Mouse (Mus musculus) liver, embryonic 11.5 days (tissue): ENCODE measurements around the gene Tmem178b. TPM values are rescaled to one million over a fixed set of nuclear protein-coding genes. Genes with fewer than 3 reads are reported as not detected.

Experiments
- ATAC-seq: fragments of 200-750 bp; cut with Nextera tagmentation; replicated peaks from 2 replicates; pipeline ENCODE4 v1.8.0; 2017; ENCODE audit warnings: moderate number of reproducible peaks, mild to moderate bottlenecking, moderate TSS enrichment, moderate library complexity; ENCODE audit not compliant: low FRiP score
- DNase-seq: peaks from one replicate; pipeline ENCODE4 v3.0.0-alpha.2; 2017; ENCODE audit warnings: low spot score
- H3K27ac ChIP-seq: fragments of 300-500 bp; sonication (generic); 2 replicates; pipeline ENCODE4 v1.5.1; 2014; ENCODE audit warnings: mild to moderate bottlenecking, low read depth, low read length, control low read depth
- H3K27me3 ChIP-seq: fragments of 300-500 bp; sonication (generic); replicated peaks from 2 replicates; pipeline ENCODE4 v1.6.1; 2014; ENCODE audit warnings: low read length, mixed read lengths; ENCODE audit not compliant: control insufficient read depth, insufficient read depth
- H3K36me3 ChIP-seq: fragments of 300-500 bp; sonication (generic); 2 replicates; pipeline ENCODE4 v1.6.1; 2014; ENCODE audit warnings: mild to moderate bottlenecking, low read length, moderate library complexity, mixed read lengths; ENCODE audit not compliant: control insufficient read depth, insufficient read depth
- H3K4me1 ChIP-seq: fragments of 300-500 bp; sonication (generic); replicated peaks from 2 replicates; pipeline ENCODE4 v1.6.1; 2014; ENCODE audit warnings: low read length, mixed read lengths; ENCODE audit not compliant: control insufficient read depth, insufficient read depth
- H3K4me2 ChIP-seq: fragments of 300-500 bp; sonication (generic); 2 replicates; pipeline ENCODE4 v1.6.1; 2014; ENCODE audit warnings: mild to moderate bottlenecking, control low read depth, moderate library complexity
- H3K4me3 ChIP-seq: fragments of 300-500 bp; sonication (generic); 2 replicates; pipeline ENCODE4 v1.5.1; 2014; ENCODE audit warnings: low read depth, low read length, control low read depth
- H3K9ac ChIP-seq: fragments of 300-500 bp; sonication (generic); 2 replicates; pipeline ENCODE4 v1.6.1; 2014; ENCODE audit warnings: low read depth, low read length, control low read depth
- H3K9me3 ChIP-seq: fragments of 300-500 bp; sonication (generic); 2 replicates; pipeline ENCODE4 v1.6.1; 2016; ENCODE audit warnings: low read length, inconsistent platforms, mixed read lengths; ENCODE audit not compliant: control insufficient read depth
- WGBS: fragments of 180-500 bp; shearing (Covaris S2); extraction: QIAGEN DNeasy Blood & Tissue Kit; methylation state at CpG from one replicate; pipeline ENCODE4 v1.1.7; 2014; 5-methylcytosine and 5-hydroxymethylcytosine counted together
- polyA plus RNA-seq: library from polyadenylated mRNA; unstranded; fragments of >200 nt; fragmentation: Nextera tagmentation; extraction: Ambion mirVana; gene quantifications from 2 replicates; pipeline ENCODE4 v1.2.1, GENCODE M21; 2014

The Tmem178b gene
- polyA plus RNA-seq, 1 experiment from 2014 or later: 0.15 TPM

- no peaks in the 10 kb centered on the region for H3K9me3 ChIP-seq
- DNase-seq (no peak), ATAC-seq (no peak)
- H3K36me3 ChIP-seq: no peaks in the 10 kb centered on the region
- H3K4me1 ChIP-seq: no peaks in the 10 kb centered on the region
- no peak overlapping the region for H3K4me2 ChIP-seq
- H3K27ac ChIP-seq: no peak overlapping the region
- H3K4me3 ChIP-seq: no peak overlapping the region
- WGBS: 83% methylated on average over 1 of the region's 1 CpGs
- no peaks in the 10 kb centered on the region for H3K27me3 ChIP-seq
- no peak overlapping the region for H3K9ac ChIP-seq
These were observed 179.5 kb downstream of the Tmem178b start for GRCm38 (mm10) chr6:40052593-40052992.

- DNase-seq (no peak), ATAC-seq (no peak)
- Histone ChIP-seq H3K4me2 (no peak overlapping the region), H3K4me3 (no peak overlapping the region), H3K9ac (no peak overlapping the region), H3K36me3 (no peaks in the 10 kb centered on the region), H3K9me3 (no peaks in the 10 kb centered on the region), H3K4me1 (no peaks in the 10 kb centered on the region), H3K27me3 (no peaks in the 10 kb centered on the region), H3K27ac (no peak overlapping the region)
- WGBS: 72% methylated on average over 3 of the region's 3 CpGs
These were observed 186.4 kb downstream of the Tmem178b start for GRCm38 (mm10) chr6:40059466-40059865.

- H3K27me3 ChIP-seq: no peaks in the 10 kb centered on the region
- H3K9me3 ChIP-seq: no peaks in the 10 kb centered on the region
- no peak for ATAC-seq
- no peak overlapping the region for H3K4me2 ChIP-seq
- H3K36me3 ChIP-seq: no peaks in the 10 kb centered on the region
- no peak overlapping the region for H3K9ac ChIP-seq
- no peak for DNase-seq
- WGBS: 73% methylated on average over 5 of the region's 5 CpGs
- H3K4me3 ChIP-seq: no peak overlapping the region
- H3K4me1 ChIP-seq: no peaks in the 10 kb centered on the region
- no peak overlapping the region for H3K27ac ChIP-seq
These were observed 188.5 kb downstream of the Tmem178b start for GRCm38 (mm10) chr6:40061327-40062189.

GRCm38 (mm10) chr6:40062190-40062501, 189.1 kb downstream of the Tmem178b start:
- WGBS: 88% methylated on average over 7 of the region's 7 CpGs
- no peak overlapping the region for H3K4me3 ChIP-seq
- no peaks in the 10 kb centered on the region for H3K4me1 ChIP-seq
- no peak overlapping the region for H3K9ac ChIP-seq
- no peaks in the 10 kb centered on the region for H3K27me3 ChIP-seq
- DNase-seq (no peak), ATAC-seq (no peak)
- no peak overlapping the region for H3K27ac ChIP-seq
- H3K36me3 ChIP-seq: no peaks in the 10 kb centered on the region
- H3K4me2 ChIP-seq: no peak overlapping the region
- no peaks in the 10 kb centered on the region for H3K9me3 ChIP-seq

GRCm38 (mm10) chr6:40063438-40063837, 190.4 kb downstream of the Tmem178b start:
- Histone ChIP-seq H3K27me3 (no peaks in the 10 kb centered on the region), H3K4me2 (no peak overlapping the region), H3K4me1 (no peaks in the 10 kb centered on the region), H3K9ac (no peak overlapping the region), H3K27ac (no peak overlapping the region), H3K9me3 (no peaks in the 10 kb centered on the region), H3K36me3 (no peaks in the 10 kb centered on the region), H3K4me3 (no peak overlapping the region)
- 91% methylated on average over 1 of the region's 1 CpGs for WGBS
- no peak for ATAC-seq
- no peak for DNase-seq

- Histone ChIP-seq H3K9ac (no peak overlapping the region), H3K4me1 (no peaks in the 10 kb centered on the region), H3K27ac (no peak overlapping the region), H3K9me3 (no peaks in the 10 kb centered on the region), H3K4me2 (no peak overlapping the region), H3K4me3 (no peak overlapping the region), H3K27me3 (no peaks in the 10 kb centered on the region), H3K36me3 (no peaks in the 10 kb centered on the region)
- DNase-seq: no peak
- no peak for ATAC-seq
- 57% methylated on average over 1 of the region's 1 CpGs for WGBS
These were observed 190.8 kb downstream of the Tmem178b start for GRCm38 (mm10) chr6:40063899-40064298.

- Histone ChIP-seq H3K36me3 (no peaks in the 10 kb centered on the region), H3K27me3 (no peaks in the 10 kb centered on the region), H3K9ac (no peak overlapping the region), H3K27ac (no peak overlapping the region), H3K4me2 (no peak overlapping the region), H3K4me1 (no peaks in the 10 kb centered on the region), H3K4me3 (no peak overlapping the region), H3K9me3 (no peaks in the 10 kb centered on the region)
- no peak for ATAC-seq
- WGBS: 78% methylated on average over 2 of the region's 2 CpGs
- no peak for DNase-seq
These were observed 191.3 kb downstream of the Tmem178b start for GRCm38 (mm10) chr6:40064342-40064741.

GRCm38 (mm10) chr6:40068467-40068866, 195.4 kb downstream of the Tmem178b start:
- Histone ChIP-seq H3K9me3 (no peaks in the 10 kb centered on the region), H3K27me3 (no peaks in the 10 kb centered on the region), H3K4me2 (no peak overlapping the region), H3K4me1 (no peaks in the 10 kb centered on the region), H3K9ac (no peak overlapping the region), H3K36me3 (no peaks in the 10 kb centered on the region), H3K4me3 (no peak overlapping the region), H3K27ac (no peak overlapping the region)
- DNase-seq: no peak
- WGBS: 77% methylated on average over 6 of the region's 6 CpGs
- no peak for ATAC-seq

GRCm38 (mm10) chr6:40071007-40071406, 197.9 kb downstream of the Tmem178b start:
- H3K36me3 ChIP-seq: no peaks in the 10 kb centered on the region
- no peaks in the 10 kb centered on the region for H3K9me3 ChIP-seq
- no peak overlapping the region for H3K27ac ChIP-seq
- H3K4me1 ChIP-seq: no peaks in the 10 kb centered on the region
- 55% methylated on average over 3 of the region's 3 CpGs for WGBS
- no peak overlapping the region for H3K4me2 ChIP-seq
- no peak for DNase-seq
- no peak for ATAC-seq
- no peaks in the 10 kb centered on the region for H3K27me3 ChIP-seq
- no peak overlapping the region for H3K9ac ChIP-seq
- H3K4me3 ChIP-seq: no peak overlapping the region
